Comparison of ENCODE assay signal across 16 mouse cellular contexts in the genomic region with DNA sequence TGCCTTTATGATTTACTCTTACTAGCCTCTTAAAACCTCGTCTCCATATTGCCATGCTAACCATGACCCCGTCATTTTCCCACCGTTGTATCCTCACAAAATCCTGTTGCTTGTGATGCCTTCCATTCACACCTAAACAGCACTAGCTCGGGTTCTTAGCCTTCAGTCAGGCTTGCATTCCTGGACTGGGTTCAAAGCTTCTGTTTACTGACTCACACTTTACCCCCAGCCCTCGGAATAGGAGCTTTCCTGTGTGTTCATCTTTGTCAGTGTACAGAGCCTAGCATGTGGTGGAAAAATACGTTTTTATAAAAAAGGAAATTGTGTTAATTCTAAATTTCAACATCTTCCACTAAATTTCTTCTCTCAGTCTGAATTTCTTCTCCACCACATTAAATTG.
"Had no signal": no experiment of that assay in that cellular context is flagged by ENCODE, and none has a peak within 500 bp of the region (broad histone marks: within the 10 kb centered on the region; RNA-seq: fewer than 3 reads in every experiment).

No protein-coding gene starts in this region.

- H3K9me3 ChIP-seq: neural tube, embryonic 13.5 days; neural tube, embryonic 15.5 days; stomach, embryonic 15.5 days had no signal

- H3K27ac ChIP-seq: neural tube, embryonic 13.5 days; neural tube, embryonic 15.5 days; stomach, embryonic 15.5 days; stomach, postnatal 0 days had no signal

- H3K9ac ChIP-seq: neural tube, embryonic 13.5 days; neural tube, embryonic 15.5 days; stomach, embryonic 15.5 days had no signal

- H3K4me2 ChIP-seq: neural tube, embryonic 13.5 days; neural tube, embryonic 15.5 days; stomach, embryonic 15.5 days had no signal

- H3K27me3 ChIP-seq: neural tube, embryonic 13.5 days; neural tube, embryonic 15.5 days; stomach, embryonic 15.5 days had no signal

- H3K36me3 ChIP-seq: stomach, embryonic 15.5 days had no signal

- H3K4me3 ChIP-seq: neural tube, embryonic 13.5 days; neural tube, embryonic 15.5 days; stomach, embryonic 15.5 days had no signal

- DNase-seq: retina, postnatal 1 day; right cerebral cortex, adult 18-20 months; right cerebral cortex, postnatal 14 days; right cerebral cortex, postnatal 25 days; right cerebral cortex, postnatal 4 days; spleen, adult 18-20 months; thymus, adult 18-20 months; thymus, adult 2 months; thymus, postnatal 14 days; thymus, postnatal 25 days; thymus, postnatal 36 days; thymus, postnatal 4 days had no signal

- H3K4me1 ChIP-seq: neural tube, embryonic 13.5 days; neural tube, embryonic 15.5 days had no signal
